Mouse (Mus musculus) adrenal gland, postnatal 36 days (tissue): ENCODE measurements around the gene Tomm22. TPM values are rescaled to one million over a fixed set of nuclear protein-coding genes. Genes with fewer than 3 reads are reported as not detected.
"Not testable (repeated sequence)": the region's sequence is repeated elsewhere in the genome, so short reads cannot be mapped to it uniquely, and the experiment has no call there.

ENCODE experiments used
- DNase-seq, 2 experiments: peaks; one replicate each; pipeline ENCODE4 v3.0.0; 2021; ENCODE audit warnings: mixed read lengths in 1 of 2
- long read RNA-seq, 2 experiments: library from polyadenylated mRNA; stranded (forward); transcript quantifications; one replicate each; pipeline ENCODE4 v2.0.0; 2021; ENCODE audit warnings: borderline sequencing depth in 2 of 2
- total RNA-seq, 2 experiments: library from RNA; stranded (reverse); gene quantifications; 2 replicates each; pipeline ENCODE4 v1.2.3; 2021

The Tomm22 gene
- 100 to 1,000 TPM; 110 to 112 TPM for total RNA-seq
- long read RNA-seq, experiment 1, transcript Tomm22-201 (4 exons, 1,569 nt), result major isoform, 115 of 119 reads
- long read RNA-seq, experiment 1, partial matches to known transcripts, result 0 of 119 reads
- long read RNA-seq, experiment 1, other reads (novel, unspliced or antisense), result 2 of 119 reads
- long read RNA-seq, experiment 2, transcript Tomm22-201 (4 exons, 1,569 nt), result major isoform, 54 of 62 reads
- long read RNA-seq, experiment 2, partial matches to known transcripts, result 0 of 62 reads
- long read RNA-seq, experiment 2, other reads (novel, unspliced or antisense), result 5 of 62 reads

GRCm38 (mm10) chr15:79670249-79670971 is at the start of gene Tomm22:
Gene Tomm22, plus strand, starts transcription at chr15:79670861.
- DNase-seq, result peak; percentile 92 to 95

GRCm38 (mm10) chr15:79630471-79630870 is 40.2 kb upstream of the Tomm22 start:
- DNase-seq, result no peak

- no peak for DNase-seq
Observed at GRCm38 (mm10) chr15:79641135-79641817, 29.4 kb upstream of the Tomm22 start.

GRCm38 (mm10) chr15:79645483-79645882 is 25.2 kb upstream of the Tomm22 start:
- DNase-seq, result no peak

- no peak for DNase-seq
Observed at GRCm38 (mm10) chr15:79648130-79648529, 22.5 kb upstream of the Tomm22 start.

- DNase-seq, result peak; percentile 20 to 55
Observed at GRCm38 (mm10) chr15:79650569-79650968, 20.1 kb upstream of the Tomm22 start.

GRCm38 (mm10) chr15:79651481-79651880 is 19.2 kb upstream of the Tomm22 start:
- no peak for DNase-seq

- DNase-seq, result no peak
Observed at GRCm38 (mm10) chr15:79656451-79656850, 14.2 kb upstream of the Tomm22 start.

- DNase-seq, result peak; percentile 86 to 89
Observed at GRCm38 (mm10) chr15:79657837-79658530, 12.7 kb upstream of the Tomm22 start.

- peak; percentile 96 to 97 for DNase-seq
Observed at GRCm38 (mm10) chr15:79658531-79659375, 11.9 kb upstream of the Tomm22 start, which contains the start of the genes Fam227a and Cby1. Gene Fam227a, minus strand, starts transcription at chr15:79658956. Gene Cby1, plus strand, starts transcription at chr15:79659199.

GRCm38 (mm10) chr15:79661852-79662251 is 8.8 kb upstream of the Tomm22 start:
- DNase-seq, result peak in 1 of 2 experiments; percentile 48

GRCm38 (mm10) chr15:79664666-79665065 is 6.0 kb upstream of the Tomm22 start:
- no peak for DNase-seq

- DNase-seq, result peak; percentile 28 to 41
Observed at GRCm38 (mm10) chr15:79669195-79669594, 1.5 kb upstream of the Tomm22 start.

- DNase-seq, result no peak
Observed at GRCm38 (mm10) chr15:79670972-79671299, 275 bp downstream of the Tomm22 start.

- not testable (repeated sequence) for DNase-seq
Observed at GRCm38 (mm10) chr15:79671828-79672348, 1.2 kb downstream of the Tomm22 start.

- no peak for DNase-seq
Observed at GRCm38 (mm10) chr15:79677936-79678335, 7.3 kb downstream of the Tomm22 start.

- DNase-seq, result no peak
Observed at GRCm38 (mm10) chr15:79681973-79682372, 11.3 kb downstream of the Tomm22 start.

GRCm38 (mm10) chr15:79683146-79683545 is 12.5 kb downstream of the Tomm22 start:
- no peak for DNase-seq

GRCm38 (mm10) chr15:79683707-79684465 is 13.2 kb downstream of the Tomm22 start:
- DNase-seq, result peak; percentile 47 to 54

GRCm38 (mm10) chr15:79684616-79685015 is 14.0 kb downstream of the Tomm22 start:
- DNase-seq, result no peak
